Mouse (Mus musculus) neural tube, embryonic 15.5 days (tissue): ENCODE measurements around the gene Hoxb8. TPM values are rescaled to one million over a fixed set of nuclear protein-coding genes. Genes with fewer than 3 reads are reported as not detected.

ENCODE experiments used
- ATAC-seq: fragments of 200-750 bp; cut with Nextera tagmentation; 2 replicates; pipeline ENCODE4 v1.8.0; 2017; ENCODE audit warnings: mild to moderate bottlenecking, moderate TSS enrichment, moderate library complexity; ENCODE audit not compliant: low FRiP score
- H3K27ac ChIP-seq: fragments of 300-500 bp; sonication (generic); replicated peaks from 2 replicates; pipeline ENCODE4 v1.5.1; 2015; ENCODE audit warnings: mild to moderate bottlenecking, inconsistent platforms
- H3K27me3 ChIP-seq: fragments of 300-500 bp; sonication (generic); replicated peaks from 2 replicates; pipeline ENCODE4 v1.6.1; 2015; ENCODE audit warnings: inconsistent platforms
- H3K36me3 ChIP-seq: fragments of 300-500 bp; sonication (generic); 2 replicates; pipeline ENCODE4 v1.6.1; 2015; ENCODE audit warnings: inconsistent platforms
- H3K4me1 ChIP-seq: fragments of 300-500 bp; sonication (generic); 2 replicates; pipeline ENCODE4 v1.6.1; 2015; ENCODE audit warnings: inconsistent platforms
- H3K4me2 ChIP-seq: fragments of 300-500 bp; sonication (generic); 2 replicates; pipeline ENCODE4 v1.6.1; 2015; ENCODE audit warnings: inconsistent platforms, mild to moderate bottlenecking, moderate library complexity
- H3K4me3 ChIP-seq: fragments of 300-500 bp; sonication (generic); replicated peaks from 2 replicates; pipeline ENCODE4 v1.5.1; 2015; ENCODE audit warnings: mild to moderate bottlenecking, inconsistent platforms
- H3K9ac ChIP-seq: fragments of 300-500 bp; sonication (generic); replicated peaks from 2 replicates; pipeline ENCODE4 v1.6.1; 2015; ENCODE audit warnings: mild to moderate bottlenecking, inconsistent platforms
- H3K9me3 ChIP-seq: fragments of 300-500 bp; sonication (generic); replicated peaks from 2 replicates; pipeline ENCODE4 v1.6.1; 2016; ENCODE audit warnings: inconsistent platforms
- WGBS: fragments of 180-500 bp; shearing (Covaris S2); methylation state at CpG from one replicate; pipeline ENCODE4 v1.1.7; 2015; ENCODE audit warnings: mixed read lengths; 5-methylcytosine and 5-hydroxymethylcytosine counted together
- polyA plus RNA-seq: library from polyadenylated mRNA; unstranded; fragments of >200 nt; fragmentation: Nextera tagmentation; extraction: Ambion mirVana; gene quantifications from 2 replicates; pipeline ENCODE4 v1.2.1, GENCODE M21; 2015

Gene Hoxb8
- polyA plus RNA-seq, 1 experiment from 2014 or later = 71.8 TPM

DNA sequence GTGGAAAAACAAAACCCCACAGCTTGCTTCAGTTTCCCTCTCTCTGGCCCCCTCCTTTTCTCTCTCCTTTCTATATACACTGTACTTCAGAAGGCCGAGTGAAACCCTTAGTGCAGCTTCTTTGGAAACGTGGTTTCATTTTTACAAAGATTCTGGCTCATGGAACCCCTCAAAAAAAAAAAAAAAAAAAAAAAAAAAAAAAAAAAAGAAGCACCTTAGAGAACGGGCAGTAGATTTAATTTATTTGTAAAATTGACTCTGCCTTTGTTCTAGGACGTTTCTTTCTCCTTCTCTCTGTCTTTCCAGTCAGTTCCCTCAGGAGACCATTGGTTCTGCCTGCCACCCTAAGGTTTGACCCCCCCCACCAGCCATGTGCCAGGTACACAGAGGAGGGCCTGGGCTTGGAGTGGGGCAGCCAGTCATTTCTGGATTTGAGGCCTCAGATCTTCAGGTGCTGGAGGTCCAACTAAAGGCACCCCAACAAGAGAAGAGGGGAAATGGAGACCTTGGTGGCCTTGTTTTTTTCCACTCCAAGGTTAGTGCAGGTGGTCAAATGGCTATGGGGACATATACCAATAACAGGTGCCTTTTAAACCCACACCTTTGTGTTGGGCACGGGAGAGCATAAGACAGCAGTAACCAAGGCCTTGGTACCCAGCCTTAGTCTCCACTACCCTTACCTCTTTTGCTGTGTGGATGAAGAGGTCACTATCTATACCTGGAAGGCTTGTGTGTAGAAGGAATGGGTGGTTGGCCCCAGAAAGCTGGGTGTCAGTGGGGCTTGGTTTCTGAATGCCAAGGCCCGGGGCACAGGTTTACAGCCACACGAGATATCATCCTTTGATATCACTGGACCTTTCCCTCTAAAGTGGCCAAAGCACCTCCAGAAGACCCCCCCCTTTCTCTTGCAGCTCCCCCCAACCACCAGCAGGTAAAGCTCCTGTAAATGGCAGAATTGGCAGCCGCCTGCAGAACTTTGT lies 1.0 kb upstream of the Hoxb8 start:
- peak overlapping the region; percentile 60 for H3K4me3 ChIP-seq
- H3K9me3 ChIP-seq = no peaks in the 10 kb centered on the region
- no peak for ATAC-seq
- no peaks in the 10 kb centered on the region for H3K36me3 ChIP-seq
- peak overlapping the region; percentile 87 for H3K4me2 ChIP-seq
- peak overlapping the region; percentile 83 for H3K9ac ChIP-seq
- H3K27ac ChIP-seq = peak overlapping the region; percentile 99
- peaks cover 56% of the 10 kb centered on the region for H3K4me1 ChIP-seq
- 17% methylated on average over 8 of the region's 8 CpGs for WGBS
- H3K27me3 ChIP-seq = no peaks in the 10 kb centered on the region

DNA sequence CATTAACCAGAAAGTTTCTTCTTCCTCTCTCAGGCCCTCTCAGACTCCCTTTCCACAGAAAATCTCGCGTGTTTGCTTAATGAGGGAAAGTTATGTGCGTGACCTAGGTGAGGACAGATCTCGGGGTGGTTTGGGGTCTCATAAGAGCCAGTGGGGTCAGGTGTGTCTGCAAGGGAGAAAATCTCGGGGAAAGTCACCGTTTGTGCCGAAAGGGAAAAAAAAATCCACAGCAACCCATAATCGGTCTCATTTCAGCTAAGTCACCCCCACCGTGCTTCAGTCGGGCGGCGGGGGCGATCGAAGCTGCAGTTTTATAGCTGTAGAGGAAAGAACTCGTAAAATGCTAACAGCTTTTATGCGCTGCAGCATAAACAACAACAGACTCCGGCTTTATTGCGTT lies 309 bp upstream of the Hoxb8 start:
- Histone ChIP-seq H3K4me2 (peak overlapping the region; percentile 87), H3K27me3 (no peaks in the 10 kb centered on the region), H3K9ac (peak overlapping the region; percentile 83), H3K4me3 (peak overlapping the region; percentile 60), H3K36me3 (no peaks in the 10 kb centered on the region), H3K4me1 (peaks cover 49% of the 10 kb centered on the region), H3K27ac (peak overlapping the region; percentile 99), H3K9me3 (no peaks in the 10 kb centered on the region)
- 4% methylated on average over 18 of the region's 18 CpGs for WGBS
- no peak for ATAC-seq

- Histone ChIP-seq H3K27me3 (no peaks in the 10 kb centered on the region), H3K9me3 (no peaks in the 10 kb centered on the region), H3K9ac (peak overlapping the region; percentile 83), H3K4me2 (peak overlapping the region; percentile 87), H3K27ac (peak overlapping the region; percentile 99), H3K36me3 (no peaks in the 10 kb centered on the region), H3K4me3 (peak overlapping the region; percentile 60), H3K4me1 (peaks cover 39% of the 10 kb centered on the region)
- under 1% methylated on average over 49 of the region's 49 CpGs for WGBS
- ATAC-seq = no peak
Observed at GRCm38 (mm10) chr11:96282795-96283430, 1.2 kb downstream of the Hoxb8 start.

GRCm38 (mm10) chr11:96284041-96284749 lies 2.5 kb downstream of the Hoxb8 start:
- Histone ChIP-seq H3K4me3 (peak overlapping the region; percentile 60), H3K4me1 (peaks cover 38% of the 10 kb centered on the region), H3K36me3 (no peaks in the 10 kb centered on the region), H3K4me2 (peak overlapping the region; percentile 87), H3K9ac (peak overlapping the region; percentile 83), H3K27me3 (no peaks in the 10 kb centered on the region), H3K9me3 (no peaks in the 10 kb centered on the region), H3K27ac (peak overlapping the region; percentile 99)
- under 1% methylated on average over 49 of the region's 49 CpGs for WGBS
- ATAC-seq = no peak

- Histone ChIP-seq H3K4me1 (peaks cover 29% of the 10 kb centered on the region), H3K36me3 (no peaks in the 10 kb centered on the region), H3K27me3 (no peaks in the 10 kb centered on the region), H3K27ac (peak overlapping the region; percentile 99), H3K9me3 (no peaks in the 10 kb centered on the region), H3K4me3 (peak overlapping the region; percentile 60), H3K9ac (peak overlapping the region; percentile 83), H3K4me2 (peak overlapping the region; percentile 87)
- ATAC-seq = peak; percentile 82
- 2% methylated on average over 32 of the region's 37 CpGs for WGBS
Observed at GRCm38 (mm10) chr11:96284774-96285734, 3.3 kb downstream of the Hoxb8 start.

- H3K4me2 ChIP-seq = peak within 1 kb of the TSS; percentile 87
- peak within 1 kb of the TSS; percentile 99 for H3K27ac ChIP-seq
Observed at GRCm38 (mm10) chr11:96285771-96286738, 4.3 kb downstream of the Hoxb8 start, which contains the start of gene Hoxb7. Hoxb7 (plus strand) TSS chr11:96286623.

GRCm38 (mm10) chr11:96286739-96287385 lies 5.2 kb downstream of the Hoxb8 start:
- Histone ChIP-seq H3K4me2 (peak overlapping the region; percentile 87), H3K9me3 (no peaks in the 10 kb centered on the region), H3K27ac (peak overlapping the region; percentile 99), H3K36me3 (no peaks in the 10 kb centered on the region), H3K9ac (peak overlapping the region; percentile 83), H3K27me3 (no peaks in the 10 kb centered on the region), H3K4me3 (peak overlapping the region; percentile 60), H3K4me1 (peaks cover 28% of the 10 kb centered on the region)
- under 1% methylated on average over 55 of the region's 55 CpGs for WGBS
- no peak for ATAC-seq

More at GRCm38 (mm10) chr11:96285771-96286738, 4.3 kb downstream of the Hoxb8 start, which contains the start of gene Hoxb7:
- peak within 1 kb of the TSS; percentile 60 for H3K4me3 ChIP-seq
- no peaks in the 10 kb centered on the region for H3K27me3 ChIP-seq
- H3K9me3 ChIP-seq = no peaks in the 10 kb centered on the region
- WGBS = under 1% methylated on average over 43 of the region's 43 CpGs
- no peaks in the 10 kb centered on the region for H3K36me3 ChIP-seq
- H3K9ac ChIP-seq = peak within 1 kb of the TSS; percentile 83
- H3K4me1 ChIP-seq = peaks cover 29% of the 10 kb centered on the region
- ATAC-seq = peak; percentile 28; the same call in 1 of the 2 replicates

GRCm38 (mm10) chr11:96287411-96287810 lies 5.7 kb downstream of the Hoxb8 start:
- Histone ChIP-seq H3K4me3 (peak overlapping the region; percentile 60), H3K27ac (peak overlapping the region; percentile 99)
- ATAC-seq = peak; percentile 29; the same call in 1 of the 2 replicates

DNA sequence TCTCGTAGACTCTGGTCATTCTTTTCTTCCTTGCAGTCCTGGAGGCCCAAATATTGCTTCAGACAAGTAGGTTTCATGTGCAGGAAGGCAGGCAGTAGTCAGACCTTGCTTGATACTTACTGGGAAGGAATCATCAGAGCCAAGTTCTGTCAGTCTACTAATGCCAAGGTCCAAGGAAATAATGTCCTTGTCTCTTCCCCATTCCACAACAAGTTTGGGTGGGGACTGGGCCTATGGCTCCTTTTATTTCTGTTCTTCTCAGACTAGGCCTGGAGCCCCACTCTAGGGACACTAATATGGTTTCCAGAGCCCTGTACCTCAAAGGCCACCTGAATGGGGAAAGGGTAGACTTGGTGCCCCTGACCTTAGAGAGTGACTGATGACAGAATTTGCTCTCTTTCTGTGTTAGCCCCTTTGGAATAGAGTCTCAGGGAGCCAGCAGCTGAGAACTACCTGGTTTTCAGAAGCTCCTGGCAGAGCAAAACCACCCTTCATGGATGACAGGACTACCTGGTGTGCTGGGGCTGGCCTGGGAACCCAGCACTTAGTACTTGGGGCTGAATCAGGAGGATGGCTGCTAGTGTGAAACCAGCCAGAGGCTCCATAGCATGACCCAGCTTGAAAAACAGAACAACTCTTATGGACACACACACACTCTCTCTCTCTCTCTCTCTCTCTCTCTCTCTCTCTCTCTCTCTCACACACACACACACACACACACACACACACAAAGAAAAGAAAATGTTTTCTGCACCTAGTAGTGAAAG lies 6.9 kb downstream of the Hoxb8 start:
- ATAC-seq = no peak
- peak overlapping the region; percentile 83 for H3K9ac ChIP-seq
- H3K4me3 ChIP-seq = peak overlapping the region; percentile 60
- peak overlapping the region; percentile 87 for H3K4me2 ChIP-seq
- H3K9me3 ChIP-seq = no peaks in the 10 kb centered on the region
- H3K27me3 ChIP-seq = no peaks in the 10 kb centered on the region
- H3K27ac ChIP-seq = peak overlapping the region; percentile 99
- 7% methylated on average over 1 of the region's 1 CpGs for WGBS
- no peaks in the 10 kb centered on the region for H3K36me3 ChIP-seq
- H3K4me1 ChIP-seq = peaks cover 28% of the 10 kb centered on the region

More at GRCm38 (mm10) chr11:96287411-96287810, 5.7 kb downstream of the Hoxb8 start:
- peak overlapping the region; percentile 87 for H3K4me2 ChIP-seq
- peaks cover 28% of the 10 kb centered on the region for H3K4me1 ChIP-seq
- 4% methylated on average over 9 of the region's 9 CpGs for WGBS
- H3K9ac ChIP-seq = peak overlapping the region; percentile 83
- no peaks in the 10 kb centered on the region for H3K27me3 ChIP-seq
- no peaks in the 10 kb centered on the region for H3K9me3 ChIP-seq
- H3K36me3 ChIP-seq = no peaks in the 10 kb centered on the region
